In genomic region chr19:6516153-6516552, GRCm38 (mm10) we compare ENCODE assay signal across 28 mouse cellular contexts. TPM values are rescaled to one million over a fixed set of nuclear protein-coding genes. Genes with fewer than 3 reads are reported as not detected.
DNase-seq lines count a peak whose midpoint lies in the region; ATAC-seq and TF ChIP-seq lines count a peak whose summit lies in the region.
"Had no signal": no experiment of that assay in that cellular context is flagged by ENCODE, and none has a peak within 500 bp of the region (broad histone marks: within the 10 kb centered on the region; RNA-seq: fewer than 3 reads in every experiment).

No protein-coding gene starts in this region.

- no peaks in the 10 kb centered on the region for H3K27me3 ChIP-seq in hindbrain, embryonic 13.5 days
- H3K27me3 ChIP-seq in heart, embryonic 11.5 days (ENCODE audit: control insufficient read depth, insufficient read depth, low read length) = peaks cover 38% of the 10 kb centered on the region
- H3K27me3 ChIP-seq: forebrain, embryonic 15.5 days; midbrain, embryonic 15.5 days; neural tube, embryonic 15.5 days; stomach, embryonic 15.5 days had no signal

- DNase-seq in cerebellum, adult 18-20 months = peak; percentile 65 to 75
- DNase-seq in cerebellum, adult 8-10 months = no peak
- DNase-seq in layer of hippocampus, adult 2 months (ENCODE audit: low spot score in 2 of 2) = no peak
- DNase-seq in layer of hippocampus, postnatal 36 days = no peak
- DNase-seq in ZHBTc4 (ENCODE audit: low read depth, low spot score) = peak; percentile 39
- DNase-seq: adrenal gland, postnatal 14 days; gastrocnemius, postnatal 36 days; heart, postnatal 10 days; kidney, adult 18-20 months; kidney, postnatal 14 days; liver, postnatal 0 days; lung, postnatal 10 days; right cerebral cortex, postnatal 14 days; thymus, adult 18-20 months; thymus, postnatal 4 days had no signal

- ATAC-seq in hindbrain, embryonic 13.5 days (ENCODE audit: low FRiP score) = no peak
- no peak for ATAC-seq in megakaryocyte-erythroid progenitor cell, adult 5-6 weeks (replicated peaks; ENCODE audit: low FRiP score, low TSS enrichment, poor library complexity, severe bottlenecking)
- no peak for ATAC-seq in heart, embryonic 11.5 days (replicated peaks; ENCODE audit: insufficient number of reproducible peaks, low FRiP score, low TSS enrichment)
- ATAC-seq: activated CD4-positive, CD25-positive, alpha-beta regulatory T cell, adult 4 months; forebrain, embryonic 15.5 days; liver, postnatal 0 days; midbrain, embryonic 15.5 days had no signal

- H3K4me1 ChIP-seq in hindbrain, embryonic 13.5 days (replicated peaks) = peaks cover 75% of the 10 kb centered on the region
- no peaks in the 10 kb centered on the region for H3K4me1 ChIP-seq in heart, embryonic 11.5 days (ENCODE audit: control insufficient read depth, insufficient read depth, low read length)
- H3K4me1 ChIP-seq: stomach, embryonic 15.5 days had no signal

- no peak overlapping the region for H3K4me3 ChIP-seq in layer of hippocampus, adult 2 months
- H3K4me3 ChIP-seq in hindbrain, embryonic 13.5 days = no peak overlapping the region
- H3K4me3 ChIP-seq in heart, embryonic 11.5 days (ENCODE audit: low read depth, low read length) = no peak overlapping the region
- H3K4me3 ChIP-seq: embryonic facial prominence, embryonic 13.5 days; forebrain, embryonic 15.5 days; limb, embryonic 10.5 days; midbrain, embryonic 15.5 days; neural tube, embryonic 15.5 days; stomach, embryonic 15.5 days had no signal

- H3K9me3 ChIP-seq in hindbrain, embryonic 13.5 days = no peaks in the 10 kb centered on the region
- H3K9me3 ChIP-seq in heart, embryonic 11.5 days (replicated peaks; ENCODE audit: control insufficient read depth, low read length) = no peaks in the 10 kb centered on the region
- H3K9me3 ChIP-seq: embryonic facial prominence, embryonic 13.5 days; forebrain, embryonic 15.5 days; limb, embryonic 10.5 days; midbrain, embryonic 15.5 days; neural tube, embryonic 15.5 days; stomach, embryonic 15.5 days had no signal

- H3K27ac ChIP-seq in layer of hippocampus, adult 2 months = peak overlapping the region; percentile 11; the same call in 1 of the 2 replicates
- peak overlapping the region; percentile 52; the same call in 1 of the 2 replicates for H3K27ac ChIP-seq in hindbrain, embryonic 13.5 days
- H3K27ac ChIP-seq in heart, embryonic 11.5 days (ENCODE audit: low read depth, low read length) = no peak overlapping the region
- H3K27ac ChIP-seq: embryonic facial prominence, embryonic 13.5 days; forebrain, embryonic 15.5 days; limb, embryonic 10.5 days; neural tube, embryonic 15.5 days; stomach, embryonic 15.5 days had no signal

- H3K36me3 ChIP-seq in hindbrain, embryonic 13.5 days = peaks cover 92% of the 10 kb centered on the region
- H3K36me3 ChIP-seq in heart, embryonic 11.5 days (ENCODE audit: control insufficient read depth, insufficient read depth, low read length) = no peaks in the 10 kb centered on the region
- H3K36me3 ChIP-seq: embryonic facial prominence, embryonic 13.5 days; limb, embryonic 10.5 days; stomach, embryonic 15.5 days had no signal

- no peak for TF ChIP-seq CTCF in layer of hippocampus, adult 2 months (conservative IDR thresholded peaks at IDR 0.05)

- no peak overlapping the region for H3K4me2 ChIP-seq in hindbrain, embryonic 13.5 days
- no peak overlapping the region for H3K4me2 ChIP-seq in heart, embryonic 11.5 days
- H3K4me2 ChIP-seq: embryonic facial prominence, embryonic 13.5 days; forebrain, embryonic 15.5 days; midbrain, embryonic 15.5 days; neural tube, embryonic 15.5 days; stomach, embryonic 15.5 days had no signal

- 52% methylated on average over 8 of the region's 8 CpGs for WGBS in hindbrain, embryonic 13.5 days
- WGBS in heart, embryonic 11.5 days (ENCODE audit: insufficient replicate concordance) = 49% methylated on average over 8 of the region's 8 CpGs

- H3K9ac ChIP-seq in hindbrain, embryonic 13.5 days = no peak overlapping the region
- no peak overlapping the region for H3K9ac ChIP-seq in heart, embryonic 11.5 days (ENCODE audit: low read depth, low read length)
- H3K9ac ChIP-seq: embryonic facial prominence, embryonic 13.5 days; forebrain, embryonic 15.5 days; liver, postnatal 0 days; neural tube, embryonic 15.5 days; stomach, embryonic 15.5 days had no signal

RNA-seq across cellular contexts. Expression of gene Slc22a12, which starts 26.7 kb away (rescaled TPM):
- total RNA-seq in layer of hippocampus, adult 2 months (2021) = under 1 TPM; 0.20 to 0.37 TPM
- total RNA-seq in layer of hippocampus, postnatal 36 days (2021) = under 1 TPM; 0.40 to 0.71 TPM
- 0.10 and 0.23 TPM in 2 replicates for polyA plus RNA-seq in hindbrain, embryonic 13.5 days (2015; fragmentation: Nextera tagmentation; extraction: Ambion mirVana)
- total RNA-seq in megakaryocyte-erythroid progenitor cell, adult 5-6 weeks (2014; fragmentation: Nextera tagmentation) = not detected in 2 replicates
- total RNA-seq in megakaryocyte-erythroid progenitor cell, adult 5-6 weeks (2017) = not detected in 2 replicates
- polyA plus RNA-seq in heart, embryonic 11.5 days (2014; fragmentation: Nextera tagmentation; extraction: Ambion mirVana) = not detected in 2 replicates
- total RNA-seq: adrenal gland, postnatal 14 days; gastrocnemius, postnatal 36 days; heart, postnatal 10 days; left cerebral cortex, adult 18-20 months; liver, adult 2 months; megakaryocyte, adult 5-6 weeks had no signal
- polyA plus RNA-seq: activated CD4-positive, CD25-positive, alpha-beta regulatory T cell, adult 4 months; embryonic facial prominence, embryonic 13.5 days; forebrain, embryonic 15.5 days; limb, embryonic 10.5 days; liver, adult 2 months; liver, postnatal 0 days; stomach, embryonic 15.5 days had no signal

Comparison
In these comparisons a context has a peak if more than half of its experiments do, and no peak if none do; other contexts are left out.
1. DNase-seq: peak in cerebellum, adult 18-20 months (2 of 2) and ZHBTc4 (single experiment); none in cerebellum, adult 8-10 months (single experiment), layer of hippocampus, adult 2 months (0 of 2) and layer of hippocampus, postnatal 36 days (0 of 2).